Mouse (Mus musculus): ENCODE measurements around the gene Bcl3.
A peak's percentile ranks its signal among the peaks of the same experiment; 100 is the strongest.

GRCm38 (mm10) chr7:19782645-19783044 is 39.9 kb downstream of the Bcl3 start:
- TF ChIP-seq CTCF (IDR thresholded peaks at IDR 0.05; ENCODE audit: low read depth) (peak; percentile 63), EP300 (IDR thresholded peaks at IDR 0.05; ENCODE audit: low read depth) (no peak)
